Mouse (Mus musculus): ENCODE measurements around the gene Zfp92. TPM values are rescaled to one million over a fixed set of nuclear protein-coding genes. Genes with fewer than 3 reads are reported as not detected.

Gene Zfp92
- polyA plus RNA-seq, 1 experiment, result not detected

GRCm38 (mm10) chrX:73468330-73468729, 57.4 kb downstream of the Zfp92 start:
- peaks cover 82% of the 10 kb centered on the region for H3K27me3 ChIP-seq (replicated peaks)
- no peaks in the 10 kb centered on the region for H3K36me3 ChIP-seq (replicated peaks; ENCODE audit: low read length)
- no peaks in the 10 kb centered on the region for H3K9me3 ChIP-seq
- H3K4me3 ChIP-seq (replicated peaks), result no peak overlapping the region
- no peaks in the 10 kb centered on the region; the same call in 1 of the 2 replicates for H3K4me1 ChIP-seq
- TF ChIP-seq FLI1 (IDR thresholded peaks at IDR 0.05; ENCODE audit: low read length), result no peak
- no peak for TF ChIP-seq GATA1 (IDR thresholded peaks at IDR 0.05; ENCODE audit: borderline replicate concordance, low read length)

GRCm38 (mm10) chrX:73468752-73469151, 57.9 kb downstream of the Zfp92 start:
- Histone ChIP-seq H3K36me3 (replicated peaks; ENCODE audit: low read length) (no peaks in the 10 kb centered on the region), H3K27me3 (replicated peaks) (peaks cover 83% of the 10 kb centered on the region), H3K4me3 (replicated peaks) (no peak overlapping the region), H3K9me3 (no peaks in the 10 kb centered on the region), H3K4me1 (no peaks in the 10 kb centered on the region; the same call in 1 of the 2 replicates)
- no peak for TF ChIP-seq FLI1 (IDR thresholded peaks at IDR 0.05; ENCODE audit: low read length)
- no peak for TF ChIP-seq GATA1 (IDR thresholded peaks at IDR 0.05; ENCODE audit: borderline replicate concordance, low read length)

GRCm38 (mm10) chrX:73471764-73472163, 60.9 kb downstream of the Zfp92 start:
- no peaks in the 10 kb centered on the region for H3K36me3 ChIP-seq (replicated peaks; ENCODE audit: low read length)
- TF ChIP-seq GATA1 (IDR thresholded peaks at IDR 0.05; ENCODE audit: borderline replicate concordance, low read length) (no peak), FLI1 (IDR thresholded peaks at IDR 0.05; ENCODE audit: low read length) (no peak)
- H3K4me1 ChIP-seq, result peaks cover 16% of the 10 kb centered on the region
- H3K4me3 ChIP-seq (replicated peaks), result no peak overlapping the region
- no peaks in the 10 kb centered on the region for H3K9me3 ChIP-seq
- H3K27me3 ChIP-seq (replicated peaks), result peaks cover 81% of the 10 kb centered on the region

- no peaks in the 10 kb centered on the region for H3K36me3 ChIP-seq (replicated peaks; ENCODE audit: low read length)
- no peak for TF ChIP-seq GATA1 (IDR thresholded peaks at IDR 0.05; ENCODE audit: borderline replicate concordance, low read length)
- TF ChIP-seq FLI1 (IDR thresholded peaks at IDR 0.05; ENCODE audit: low read length), result no peak
- H3K4me3 ChIP-seq (replicated peaks), result no peak overlapping the region
- peaks cover 80% of the 10 kb centered on the region for H3K27me3 ChIP-seq (replicated peaks)
- H3K4me1 ChIP-seq, result peaks cover 18% of the 10 kb centered on the region
- no peaks in the 10 kb centered on the region for H3K9me3 ChIP-seq
Measured at GRCm38 (mm10) chrX:73474340-73475165, 63.7 kb downstream of the Zfp92 start.

- Histone ChIP-seq H3K36me3 (replicated peaks; ENCODE audit: low read length) (no peaks in the 10 kb centered on the region), H3K9me3 (no peaks in the 10 kb centered on the region), H3K4me1 (peaks cover 26% of the 10 kb centered on the region), H3K4me3 (replicated peaks) (no peak overlapping the region), H3K27me3 (replicated peaks) (peaks cover 79% of the 10 kb centered on the region)
- no peak for TF ChIP-seq GATA1 (IDR thresholded peaks at IDR 0.05; ENCODE audit: borderline replicate concordance, low read length)
- no peak for TF ChIP-seq FLI1 (IDR thresholded peaks at IDR 0.05; ENCODE audit: low read length)
Measured at GRCm38 (mm10) chrX:73475658-73476256, 64.9 kb downstream of the Zfp92 start.

- H3K4me1 ChIP-seq, result peaks cover 26% of the 10 kb centered on the region
- H3K4me3 ChIP-seq (replicated peaks), result no peak overlapping the region
- no peaks in the 10 kb centered on the region for H3K36me3 ChIP-seq (replicated peaks; ENCODE audit: low read length)
- H3K27me3 ChIP-seq (replicated peaks), result peaks cover 77% of the 10 kb centered on the region
- TF ChIP-seq FLI1 (IDR thresholded peaks at IDR 0.05; ENCODE audit: low read length), result no peak
- TF ChIP-seq GATA1 (IDR thresholded peaks at IDR 0.05; ENCODE audit: borderline replicate concordance, low read length), result no peak
- no peaks in the 10 kb centered on the region for H3K9me3 ChIP-seq
Measured at GRCm38 (mm10) chrX:73476621-73477020, 65.7 kb downstream of the Zfp92 start.

- Histone ChIP-seq H3K4me3 (replicated peaks) (no peak overlapping the region), H3K9me3 (no peaks in the 10 kb centered on the region), H3K36me3 (replicated peaks; ENCODE audit: low read length) (no peaks in the 10 kb centered on the region), H3K27me3 (replicated peaks) (peaks cover 73% of the 10 kb centered on the region), H3K4me1 (peaks cover 26% of the 10 kb centered on the region)
- TF ChIP-seq GATA1 (IDR thresholded peaks at IDR 0.05; ENCODE audit: borderline replicate concordance, low read length) (no peak), FLI1 (IDR thresholded peaks at IDR 0.05; ENCODE audit: low read length) (no peak)
Measured at GRCm38 (mm10) chrX:73477500-73477899, 66.6 kb downstream of the Zfp92 start.

Other genes with a start within 250 kb of the Zfp92 start
- gene Spin2d, start 234.1 kb upstream of the Zfp92 start, polyA plus RNA-seq (2012; ENCODE audit: insufficient read depth, low replicate concordance), result not detected in 2 replicates
- 0.17 TPM in 1 of 2 replicates, not detected in the other for gene Xlr3b, start 218.9 kb upstream of the Zfp92 start, polyA plus RNA-seq (2012; ENCODE audit: insufficient read depth, low replicate concordance)
- 0.91 TPM in 1 of 2 replicates, not detected in the other for gene Xlr4b, start 196.8 kb upstream of the Zfp92 start, polyA plus RNA-seq (2012; ENCODE audit: insufficient read depth, low replicate concordance)
- 18.9 and 42.4 TPM in 2 replicates for gene F8a, start 182.8 kb upstream of the Zfp92 start, polyA plus RNA-seq (2012; ENCODE audit: insufficient read depth, low replicate concordance)
- 2.7 TPM in 1 of 2 replicates, not detected in the other for gene Xlr4c, start 168.0 kb upstream of the Zfp92 start, polyA plus RNA-seq (2012; ENCODE audit: insufficient read depth, low replicate concordance)
- gene Xlr3c, start 145.7 kb upstream of the Zfp92 start, polyA plus RNA-seq (2012; ENCODE audit: insufficient read depth, low replicate concordance), result not detected in 2 replicates
- not detected in 2 replicates for gene Xlr5a, start 118.1 kb upstream of the Zfp92 start, polyA plus RNA-seq (2012; ENCODE audit: insufficient read depth, low replicate concordance)
- gene Xlr5c, start 118.1 kb upstream of the Zfp92 start, polyA plus RNA-seq (2012; ENCODE audit: insufficient read depth, low replicate concordance), result not detected in 2 replicates
- not detected in 2 replicates for gene Gm45015, start 74.3 kb upstream of the Zfp92 start, polyA plus RNA-seq (2012; ENCODE audit: insufficient read depth, low replicate concordance)
- 0.34 and 0.38 TPM in 2 replicates for gene Zfp275, start 68.5 kb upstream of the Zfp92 start, polyA plus RNA-seq (2012; ENCODE audit: insufficient read depth, low replicate concordance)
- gene Gm18336, start 12.4 kb upstream of the Zfp92 start, polyA plus RNA-seq (2012; ENCODE audit: insufficient read depth, low replicate concordance), result not detected in 2 replicates
- gene Trex2, start 24.2 kb downstream of the Zfp92 start, polyA plus RNA-seq (2012; ENCODE audit: insufficient read depth, low replicate concordance), result not detected in 2 replicates
- 4.9 TPM in 1 of 2 replicates, not detected in the other for gene Haus7, start 47.9 kb downstream of the Zfp92 start, polyA plus RNA-seq (2012; ENCODE audit: insufficient read depth, low replicate concordance)
- not detected in 2 replicates for gene Bgn, start 72.5 kb downstream of the Zfp92 start, polyA plus RNA-seq (2012; ENCODE audit: insufficient read depth, low replicate concordance)
- 0.13 TPM in 1 of 2 replicates, not detected in the other for gene Atp2b3, start 92.0 kb downstream of the Zfp92 start, polyA plus RNA-seq (2012; ENCODE audit: insufficient read depth, low replicate concordance)
- gene Dusp9, start 228.3 kb downstream of the Zfp92 start, polyA plus RNA-seq (2012; ENCODE audit: insufficient read depth, low replicate concordance), result 0.57 and 1.4 TPM in 2 replicates
- not detected in 2 replicates for gene Pnck, start 249.0 kb downstream of the Zfp92 start, polyA plus RNA-seq (2012; ENCODE audit: insufficient read depth, low replicate concordance)

Measured in megakaryocyte, embryonic 14.5 days (primary cell).